Mouse (Mus musculus): Measurements from ENCODE around the gene Usp5. TPM values are rescaled to one million over a fixed set of nuclear protein-coding genes. Genes with fewer than 3 reads are reported as not detected.
A peak's percentile ranks its signal among the peaks of the same experiment; 100 is the strongest.
"Not testable (repeated sequence)": the region's sequence is repeated elsewhere in the genome, so short reads cannot be mapped to it uniquely, and the experiment has no call there.

The Usp5 gene
- polyA plus RNA-seq, 1 experiment from 2014 or later, result 175 TPM

- no peak for ATAC-seq (replicated peaks; ENCODE audit: low FRiP score)
- no peak overlapping the region for H3K9ac ChIP-seq
- peaks cover 34% of the 10 kb centered on the region for H3K36me3 ChIP-seq
- WGBS, result 29% methylated on average over 10 of the region's 10 CpGs
- peak overlapping the region; percentile 38; the same call in 1 of the 2 replicates for H3K27ac ChIP-seq
- H3K4me3 ChIP-seq (replicated peaks), result no peak overlapping the region
- H3K9me3 ChIP-seq (replicated peaks), result no peaks in the 10 kb centered on the region
- H3K27me3 ChIP-seq, result no peaks in the 10 kb centered on the region
- peaks cover 55% of the 10 kb centered on the region for H3K4me1 ChIP-seq
- no peak overlapping the region for H3K4me2 ChIP-seq
Observed at GRCm38 (mm10) chr6:124835531-124835930, 6.2 kb upstream of the Usp5 start.

- H3K4me1 ChIP-seq, result peaks cover 49% of the 10 kb centered on the region
- no peak overlapping the region for H3K9ac ChIP-seq
- no peaks in the 10 kb centered on the region for H3K9me3 ChIP-seq (replicated peaks)
- WGBS, result 87% methylated on average over 6 of the region's 6 CpGs
- peaks cover 34% of the 10 kb centered on the region for H3K36me3 ChIP-seq
- ATAC-seq (replicated peaks; ENCODE audit: low FRiP score), result no peak
- H3K27ac ChIP-seq, result no peak overlapping the region
- no peak overlapping the region for H3K4me2 ChIP-seq
- no peaks in the 10 kb centered on the region for H3K27me3 ChIP-seq
- H3K4me3 ChIP-seq (replicated peaks), result no peak overlapping the region
Observed at GRCm38 (mm10) chr6:124834512-124835081, 5.3 kb upstream of the Usp5 start.

GRCm38 (mm10) chr6:124831649-124832048 lies 2.4 kb upstream of the Usp5 start:
- Histone ChIP-seq H3K36me3 (peaks cover 44% of the 10 kb centered on the region), H3K9me3 (replicated peaks) (no peaks in the 10 kb centered on the region), H3K4me1 (peaks cover 44% of the 10 kb centered on the region), H3K4me3 (replicated peaks) (no peak overlapping the region), H3K27me3 (no peaks in the 10 kb centered on the region), H3K4me2 (peak overlapping the region; percentile 90), H3K27ac (no peak overlapping the region), H3K9ac (no peak overlapping the region)
- ATAC-seq (replicated peaks; ENCODE audit: low FRiP score), result no peak
- 90% methylated on average over 8 of the region's 8 CpGs for WGBS

- not testable (repeated sequence) for H3K27ac ChIP-seq; H3K9me3 ChIP-seq (replicated peaks); H3K9ac ChIP-seq; ATAC-seq (replicated peaks; ENCODE audit: low FRiP score); H3K27me3 ChIP-seq
- H3K4me2 ChIP-seq, result peak overlapping the region; percentile 90
- H3K4me1 ChIP-seq, result peaks cover 44% of the 10 kb centered on the region
- WGBS, result 97% methylated on average over 4 of the region's 4 CpGs
- peaks cover 47% of the 10 kb centered on the region for H3K36me3 ChIP-seq
- H3K4me3 ChIP-seq (replicated peaks), result peak overlapping the region; percentile 82
Observed at GRCm38 (mm10) chr6:124831199-124831598, 1.9 kb upstream of the Usp5 start.

- Histone ChIP-seq H3K4me3 (replicated peaks) (peak overlapping the region; percentile 82), H3K4me2 (peak overlapping the region; percentile 90), H3K36me3 (peaks cover 58% of the 10 kb centered on the region), H3K27me3 (no peaks in the 10 kb centered on the region), H3K4me1 (peaks cover 34% of the 10 kb centered on the region), H3K9ac (peak overlapping the region; percentile 64), H3K9me3 (replicated peaks) (no peaks in the 10 kb centered on the region), H3K27ac (peak overlapping the region; percentile 98)
- ATAC-seq (replicated peaks; ENCODE audit: low FRiP score), result peak; percentile 90
- under 1% methylated on average over 38 of the region's 38 CpGs for WGBS
Observed at GRCm38 (mm10) chr6:124829799-124830700, 766 bp upstream of the Usp5 start.

GRCm38 (mm10) chr6:124828101-124828592 lies 1.1 kb downstream of the Usp5 start:
- Histone ChIP-seq H3K27ac (peak overlapping the region; percentile 98), H3K36me3 (peaks cover 63% of the 10 kb centered on the region), H3K27me3 (no peaks in the 10 kb centered on the region), H3K4me2 (peak overlapping the region; percentile 90), H3K9me3 (replicated peaks) (no peaks in the 10 kb centered on the region), H3K4me1 (peaks cover 32% of the 10 kb centered on the region), H3K9ac (peak overlapping the region; percentile 59), H3K4me3 (replicated peaks) (peak overlapping the region; percentile 82)
- 16% methylated on average over 10 of the region's 10 CpGs for WGBS
- no peak for ATAC-seq (replicated peaks; ENCODE audit: low FRiP score)

GRCm38 (mm10) chr6:124822049-124822448 lies 7.2 kb downstream of the Usp5 start:
- Histone ChIP-seq H3K4me3 (replicated peaks) (no peak overlapping the region), H3K9me3 (replicated peaks) (no peaks in the 10 kb centered on the region), H3K4me1 (no peaks in the 10 kb centered on the region), H3K36me3 (peaks cover 98% of the 10 kb centered on the region), H3K4me2 (no peak overlapping the region), H3K27ac (no peak overlapping the region), H3K9ac (no peak overlapping the region), H3K27me3 (no peaks in the 10 kb centered on the region)
- no peak for ATAC-seq (replicated peaks; ENCODE audit: low FRiP score)
- 94% methylated on average over 4 of the region's 4 CpGs for WGBS

GRCm38 (mm10) chr6:124820891-124821290 lies 8.4 kb downstream of the Usp5 start:
- Histone ChIP-seq H3K27ac (no peak overlapping the region), H3K4me1 (no peaks in the 10 kb centered on the region), H3K4me2 (no peak overlapping the region), H3K36me3 (peaks cover 100% of the 10 kb centered on the region), H3K4me3 (replicated peaks) (no peak overlapping the region), H3K9ac (no peak overlapping the region), H3K9me3 (replicated peaks) (no peaks in the 10 kb centered on the region), H3K27me3 (no peaks in the 10 kb centered on the region)
- ATAC-seq (replicated peaks; ENCODE audit: low FRiP score), result no peak
- 87% methylated on average over 5 of the region's 5 CpGs for WGBS

GRCm38 (mm10) chr6:124817971-124818370 lies 11.3 kb downstream of the Usp5 start:
- Histone ChIP-seq H3K4me3 (replicated peaks) (no peak overlapping the region), H3K27ac (no peak overlapping the region), H3K36me3 (peaks cover 73% of the 10 kb centered on the region), H3K9ac (no peak overlapping the region), H3K27me3 (no peaks in the 10 kb centered on the region), H3K4me2 (no peak overlapping the region), H3K4me1 (peaks cover 18% of the 10 kb centered on the region), H3K9me3 (replicated peaks) (no peaks in the 10 kb centered on the region)
- ATAC-seq (replicated peaks; ENCODE audit: low FRiP score), result no peak
- WGBS, result 90% methylated on average over 8 of the region's 8 CpGs

- peaks cover 69% of the 10 kb centered on the region for H3K36me3 ChIP-seq
- no peak overlapping the region for H3K4me2 ChIP-seq
- ATAC-seq (replicated peaks; ENCODE audit: low FRiP score), result no peak
- H3K9ac ChIP-seq, result no peak overlapping the region
- no peak overlapping the region for H3K27ac ChIP-seq
- no peak overlapping the region for H3K4me3 ChIP-seq (replicated peaks)
- peaks cover 22% of the 10 kb centered on the region for H3K4me1 ChIP-seq
- no peaks in the 10 kb centered on the region for H3K9me3 ChIP-seq (replicated peaks)
- 95% methylated on average over 8 of the region's 8 CpGs for WGBS
- H3K27me3 ChIP-seq, result no peaks in the 10 kb centered on the region
Observed at GRCm38 (mm10) chr6:124817563-124817962, 11.7 kb downstream of the Usp5 start.

GRCm38 (mm10) chr6:124817125-124817524 lies 12.2 kb downstream of the Usp5 start:
- Histone ChIP-seq H3K27ac (no peak overlapping the region), H3K4me1 (peaks cover 26% of the 10 kb centered on the region), H3K27me3 (no peaks in the 10 kb centered on the region), H3K4me2 (no peak overlapping the region), H3K9ac (no peak overlapping the region), H3K36me3 (peaks cover 66% of the 10 kb centered on the region), H3K4me3 (replicated peaks) (no peak overlapping the region), H3K9me3 (replicated peaks) (no peaks in the 10 kb centered on the region)
- WGBS, result 93% methylated on average over 11 of the region's 11 CpGs
- no peak for ATAC-seq (replicated peaks; ENCODE audit: low FRiP score)

GRCm38 (mm10) chr6:124816611-124817010 lies 12.7 kb downstream of the Usp5 start:
- Histone ChIP-seq H3K27ac (no peak overlapping the region), H3K27me3 (no peaks in the 10 kb centered on the region), H3K9me3 (replicated peaks) (no peaks in the 10 kb centered on the region), H3K4me2 (no peak overlapping the region), H3K4me3 (replicated peaks) (no peak overlapping the region), H3K9ac (no peak overlapping the region), H3K36me3 (peaks cover 66% of the 10 kb centered on the region), H3K4me1 (peaks cover 31% of the 10 kb centered on the region)
- ATAC-seq (replicated peaks; ENCODE audit: low FRiP score), result no peak
- 94% methylated on average over 4 of the region's 4 CpGs for WGBS
